Mouse (Mus musculus) A20 (cell line): ENCODE measurements at regions not wholly inside any gene's neighbourhood (a gene's known extent, or its start where the extent isn't known, plus 50 kb on each side); places are given as distances from the start of the nearest gene placed in this dataset.

Experiments
- DNase-seq: peaks from one replicate; pipeline ENCODE4 v3.0.0-alpha.2; 2011; ENCODE audit warnings: low read depth, low spot score

DNA sequence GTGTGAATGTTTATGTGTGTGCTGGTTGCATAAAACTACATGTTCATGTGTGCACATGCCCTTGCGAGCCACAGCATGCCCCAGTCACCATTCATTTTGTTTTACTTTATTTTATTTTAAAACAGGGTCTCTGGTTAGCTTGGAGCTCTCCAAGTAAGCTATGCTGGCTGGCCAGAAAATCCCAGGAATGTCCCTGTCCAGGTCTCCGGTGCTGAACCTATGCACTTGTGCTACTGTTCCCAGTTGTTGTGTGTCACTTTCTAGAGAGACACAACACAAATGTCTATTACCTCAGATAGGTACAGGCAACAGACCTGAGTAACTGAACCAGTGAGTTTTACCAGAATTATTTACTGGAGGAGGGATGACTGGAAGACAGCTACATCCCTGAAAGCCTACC, 530.4 kb upstream of the Castor2 start:
- DNase-seq, result no peak

DNA sequence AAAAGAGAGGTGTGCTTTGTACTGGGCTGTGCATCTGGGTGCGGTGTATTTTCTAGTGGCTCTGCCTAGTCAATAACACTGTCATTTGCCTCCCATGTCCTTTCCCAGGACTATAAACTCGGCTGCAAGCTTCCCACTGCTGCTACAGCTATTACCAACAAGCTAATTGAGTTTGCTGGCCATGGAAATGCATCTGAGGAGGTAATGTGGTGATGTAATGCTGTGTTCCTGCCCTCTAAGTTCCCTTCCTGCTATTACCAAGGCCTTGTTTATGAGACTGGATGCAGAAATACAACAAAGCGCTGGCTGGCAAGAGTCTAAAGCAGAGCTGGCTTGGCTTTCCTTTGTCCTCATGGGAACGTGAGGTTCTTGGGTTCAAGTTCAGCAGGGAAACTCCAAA, 533.0 kb upstream of the Castor2 start:
- no peak for DNase-seq

DNA sequence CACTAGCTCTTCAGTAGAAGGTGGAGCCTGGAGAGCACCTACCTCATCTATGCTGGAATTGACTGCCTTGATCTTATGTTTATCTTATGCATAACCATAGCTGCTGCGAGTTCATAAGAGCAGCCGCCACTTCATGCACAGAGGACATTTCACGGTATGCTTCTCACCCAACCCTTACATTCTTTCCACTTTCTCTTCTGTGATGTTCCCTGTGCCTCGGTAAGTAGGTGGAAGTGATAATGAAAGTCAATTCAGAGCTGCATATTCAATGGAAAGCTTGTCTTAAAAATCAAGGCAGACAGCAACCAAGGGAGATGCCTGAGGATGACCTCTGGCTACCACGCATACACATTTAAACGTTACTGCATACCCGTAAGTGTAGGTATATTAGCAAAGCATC, 548.9 kb upstream of the Castor2 start:
- DNase-seq, result no peak

DNA sequence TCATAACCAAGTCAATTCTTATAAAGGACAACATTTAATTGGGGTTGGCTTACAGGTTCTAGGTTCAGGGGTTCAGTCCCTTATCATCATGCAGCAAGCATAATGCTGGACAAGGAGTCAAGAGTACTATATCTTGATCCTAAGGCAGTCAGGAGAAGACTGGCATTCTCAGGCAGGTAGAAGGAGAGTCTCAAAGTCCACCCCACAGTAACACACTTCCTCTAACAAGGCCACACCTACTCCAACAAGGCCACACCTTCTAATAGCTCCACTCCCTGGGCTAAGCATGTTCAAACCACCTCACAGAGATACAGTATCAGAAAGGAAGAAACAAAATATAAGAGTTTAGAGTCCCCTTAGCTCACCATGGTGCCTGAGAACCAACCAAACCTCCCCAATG, 557.3 kb upstream of the Castor2 start:
- DNase-seq, result no peak

DNA sequence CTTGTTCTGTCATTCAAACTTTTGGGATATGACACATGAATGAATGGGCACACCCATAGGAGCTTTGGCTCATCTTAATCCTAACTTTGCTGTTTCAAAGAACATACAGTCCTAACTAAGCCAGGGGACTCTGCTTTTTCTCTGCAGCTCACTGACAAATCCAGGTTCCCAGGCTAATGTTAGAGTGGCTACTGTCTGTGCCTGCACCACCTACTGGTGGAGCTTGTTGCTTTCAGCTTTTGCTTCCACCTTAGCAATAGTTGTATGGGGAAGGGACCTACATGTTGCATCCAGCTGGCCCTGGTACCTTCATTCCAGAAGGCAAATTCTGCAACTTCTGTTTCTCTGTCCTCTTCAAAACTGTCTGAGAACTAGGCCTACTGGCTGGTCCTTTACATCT, 566.8 kb upstream of the Castor2 start:
- no peak for DNase-seq

DNA sequence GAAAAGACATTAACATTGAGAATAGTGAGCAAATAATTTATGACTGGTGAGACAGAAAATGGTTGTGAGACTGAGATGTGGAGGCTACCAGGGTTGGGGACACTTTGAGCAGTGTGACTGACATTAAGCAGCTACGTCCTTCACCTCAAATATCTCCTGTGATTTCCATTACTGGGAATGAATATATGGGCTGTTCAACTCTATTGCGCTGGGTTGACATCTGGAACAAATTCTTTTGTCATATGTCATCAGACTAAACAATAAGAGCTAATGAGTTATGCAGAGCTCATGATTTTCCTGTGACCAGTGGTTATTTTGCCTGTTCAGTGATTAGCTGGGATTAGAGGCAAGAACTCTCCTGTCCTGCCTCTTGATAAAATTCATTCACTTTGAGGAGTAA, 593.9 kb upstream of the Castor2 start:
- no peak for DNase-seq

DNA sequence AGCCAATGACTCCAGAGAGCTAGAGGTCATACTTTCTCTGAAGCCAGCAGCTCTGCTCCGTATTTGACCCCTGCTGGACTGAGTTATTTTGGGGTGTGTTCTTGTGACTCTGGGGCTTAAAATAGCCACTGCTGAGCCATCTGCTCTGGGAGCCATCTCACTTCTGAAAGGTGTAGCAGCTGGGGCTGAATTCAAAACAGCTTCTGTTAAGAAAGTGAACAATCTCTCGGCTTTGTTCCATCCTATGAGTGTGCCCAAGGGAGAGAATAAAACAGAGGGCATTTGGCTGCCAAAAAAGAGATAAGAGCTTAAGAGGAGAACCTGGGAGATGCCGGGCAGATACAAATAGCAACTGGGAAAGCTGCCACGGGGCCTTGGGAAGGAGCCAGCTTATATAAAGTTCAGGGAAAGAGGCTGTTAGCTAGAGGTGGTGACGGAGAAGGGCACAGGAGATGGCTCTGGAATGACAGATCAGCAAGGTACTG, 611.7 kb upstream of the Castor2 start:
- DNase-seq, result no peak

DNA sequence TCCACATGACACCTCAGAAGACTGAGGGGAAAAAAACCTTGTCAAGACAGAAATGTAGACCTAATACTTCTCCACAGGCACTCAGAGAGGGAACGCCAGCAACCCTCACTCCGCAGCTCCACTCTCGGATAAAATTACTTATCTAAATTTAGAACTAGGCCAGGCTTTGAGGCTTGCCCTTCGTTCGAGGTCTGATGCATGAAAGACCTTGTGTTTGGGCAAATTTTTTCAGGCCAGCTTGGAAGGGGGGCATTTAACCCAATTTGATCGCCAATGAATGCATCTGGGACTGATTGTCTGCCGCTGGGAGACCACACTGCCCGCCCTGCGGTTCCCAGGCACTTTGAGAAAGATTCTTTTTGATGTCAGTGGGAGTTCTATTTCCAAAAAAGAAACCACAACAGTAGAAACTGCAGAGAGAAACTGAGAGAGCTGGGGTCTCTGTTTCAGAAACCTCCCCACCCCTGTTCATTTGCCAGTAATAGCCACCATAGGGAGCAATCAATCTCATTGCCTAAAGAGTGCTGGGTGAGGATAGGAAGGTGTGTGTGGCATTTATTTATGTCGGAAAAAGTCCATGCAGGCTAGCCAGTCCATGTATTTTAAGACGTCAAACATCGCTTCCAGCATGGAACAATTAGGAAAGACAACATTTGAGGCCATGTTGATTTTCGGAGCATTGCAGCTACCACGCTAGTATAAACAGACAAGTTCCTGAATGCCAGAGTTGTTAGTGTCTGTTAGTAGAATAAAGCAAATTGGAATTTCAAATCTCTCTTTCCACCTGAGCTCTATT, 617.0 kb upstream of the Castor2 start:
- no peak for DNase-seq

DNA sequence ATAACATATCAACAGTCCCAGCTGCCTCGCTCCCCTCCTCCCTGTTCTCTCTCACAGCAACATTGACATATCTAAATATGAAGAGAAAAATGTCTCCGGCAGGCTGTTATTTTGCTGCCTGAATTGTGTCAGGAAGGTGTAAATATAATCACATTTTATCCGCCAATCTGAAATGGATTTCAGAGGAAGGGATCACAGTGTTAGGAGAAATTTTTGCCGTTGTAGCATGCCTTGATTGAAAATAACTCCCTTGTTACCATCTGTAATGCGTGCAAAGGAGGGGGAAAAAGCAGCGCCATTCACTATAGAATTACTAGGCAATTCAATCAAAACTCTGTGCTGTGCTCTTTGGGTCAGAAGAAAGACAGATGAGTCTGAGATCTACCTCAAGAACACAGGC, 620.3 kb upstream of the Castor2 start:
- no peak for DNase-seq

DNA sequence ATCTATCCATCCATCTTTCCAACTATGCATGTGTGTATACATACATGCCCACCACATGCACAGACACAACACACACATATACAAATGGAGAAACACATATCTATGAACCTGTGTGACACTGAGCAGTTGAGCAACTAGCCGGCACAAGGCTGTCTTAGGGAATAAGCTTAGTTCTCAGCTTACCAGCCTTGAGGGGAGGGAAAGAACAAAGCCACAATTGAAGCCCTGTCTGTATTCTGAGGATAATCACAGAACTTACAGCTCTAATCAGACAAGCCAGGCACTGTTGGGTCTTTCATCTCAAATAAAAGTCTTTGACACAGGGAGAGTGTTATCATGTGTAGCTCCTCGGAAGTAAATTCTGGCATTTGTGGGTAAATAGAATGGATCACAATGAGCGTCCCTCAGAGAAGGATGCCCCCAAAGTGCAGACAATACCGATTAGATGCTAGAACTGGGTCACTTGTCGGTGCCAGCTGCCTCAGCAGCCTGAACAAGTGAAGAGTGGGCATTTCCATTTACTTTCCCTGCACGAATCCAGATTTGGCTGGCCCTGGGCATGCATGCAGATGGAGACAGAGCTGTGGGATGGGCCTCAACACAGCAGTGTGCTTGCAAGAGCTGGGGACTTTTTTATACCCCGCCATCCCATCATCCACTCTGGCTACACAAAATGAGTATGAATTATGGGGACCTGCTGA, 646.0 kb upstream of the Castor2 start:
- DNase-seq, result no peak

DNA sequence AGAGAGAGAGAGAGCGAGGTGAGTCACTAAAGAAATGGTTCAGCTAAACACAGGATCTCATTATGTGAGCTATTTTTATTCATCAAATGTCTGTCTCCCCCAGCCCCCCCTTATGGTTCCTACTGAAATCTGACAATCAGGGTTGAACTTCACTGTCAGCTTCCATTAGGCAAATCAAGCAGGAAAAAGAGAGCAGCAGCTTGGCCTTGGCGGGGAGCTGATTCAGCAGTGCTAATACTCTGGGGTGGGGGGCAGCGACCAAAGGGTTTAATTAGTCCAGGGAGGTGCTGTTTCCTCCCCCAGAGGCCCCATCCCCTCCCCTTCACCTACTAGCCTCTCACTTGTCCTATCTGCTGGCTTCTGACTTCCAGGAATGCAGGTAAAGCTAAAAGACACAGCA, 649.6 kb upstream of the Castor2 start:
- DNase-seq, result no peak

DNA sequence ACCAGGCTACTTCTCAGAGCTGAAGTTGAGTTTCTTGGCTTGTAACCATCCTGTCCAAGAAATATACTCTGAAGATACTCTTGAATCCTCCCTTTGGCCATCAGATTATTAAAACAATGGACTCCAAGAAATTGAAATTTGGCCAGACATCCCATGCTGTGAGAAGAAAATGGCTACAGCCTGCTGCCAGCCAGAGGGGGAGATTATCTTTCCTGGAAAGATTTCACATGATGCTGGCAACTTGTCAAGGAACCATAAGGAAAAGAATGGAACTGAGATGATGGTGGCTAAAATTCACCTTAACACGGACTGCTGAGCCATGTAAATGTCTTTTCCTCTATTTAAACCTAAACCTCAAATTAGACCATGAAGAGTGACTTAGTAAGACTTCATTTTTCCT, 698.7 kb upstream of the Castor2 start:
- no peak for DNase-seq

DNA sequence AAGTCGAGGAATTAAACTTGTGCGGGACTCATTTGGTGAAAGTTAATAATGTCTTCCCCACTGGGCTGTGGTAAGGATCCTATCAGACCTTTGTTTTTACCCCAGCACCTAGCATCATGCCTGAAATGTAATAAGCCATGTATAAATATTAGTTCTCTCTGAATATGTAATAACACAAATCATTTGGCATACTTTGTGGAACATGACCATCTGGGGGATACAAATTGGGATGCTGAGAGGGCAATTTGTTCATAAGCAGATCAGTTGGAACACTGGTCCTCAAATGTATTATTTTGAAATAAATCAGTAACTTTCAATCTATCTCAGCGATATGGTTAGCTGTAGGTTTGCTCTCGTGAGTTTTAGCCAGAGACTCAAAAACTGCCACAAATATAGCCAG, 709.6 kb upstream of the Castor2 start:
- no peak for DNase-seq

DNA sequence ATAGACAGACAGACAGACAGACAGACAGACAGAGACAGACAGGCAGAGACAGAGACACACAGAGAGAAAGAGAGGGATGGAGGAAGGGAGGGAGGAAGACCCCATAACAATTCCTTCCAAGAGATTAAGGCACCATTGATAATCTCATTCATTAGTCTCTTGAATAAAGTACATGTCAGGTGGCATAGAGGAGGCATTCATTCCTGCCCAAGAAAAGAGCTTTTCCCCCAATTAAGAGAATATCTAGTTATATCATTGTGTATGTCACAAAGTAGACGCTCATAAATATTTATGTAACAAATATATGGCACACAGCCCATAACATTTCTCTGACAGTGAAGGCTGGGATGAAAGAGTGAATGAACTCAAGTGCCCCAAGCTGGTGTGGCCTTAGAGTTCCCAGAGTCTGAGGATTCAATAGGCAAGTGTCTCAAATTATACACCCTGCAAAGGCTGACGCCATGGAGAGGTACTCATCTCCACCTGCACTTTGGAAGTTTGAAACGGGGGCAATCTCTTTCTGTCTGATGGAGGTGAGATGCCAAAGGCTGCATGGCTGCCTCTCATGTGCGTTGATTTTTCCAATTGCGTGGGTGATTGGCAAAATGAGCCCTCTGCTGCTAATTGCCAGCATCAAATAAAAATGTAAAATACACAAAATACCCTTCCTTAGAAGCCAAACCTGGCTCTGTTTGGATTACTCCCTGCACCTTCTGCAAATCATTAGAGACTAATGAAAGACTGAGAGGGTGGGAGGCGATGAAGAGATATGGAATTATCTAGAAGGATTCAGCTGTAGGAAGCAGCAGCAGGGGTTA, 710.3 kb upstream of the Castor2 start:
- no peak for DNase-seq

DNA sequence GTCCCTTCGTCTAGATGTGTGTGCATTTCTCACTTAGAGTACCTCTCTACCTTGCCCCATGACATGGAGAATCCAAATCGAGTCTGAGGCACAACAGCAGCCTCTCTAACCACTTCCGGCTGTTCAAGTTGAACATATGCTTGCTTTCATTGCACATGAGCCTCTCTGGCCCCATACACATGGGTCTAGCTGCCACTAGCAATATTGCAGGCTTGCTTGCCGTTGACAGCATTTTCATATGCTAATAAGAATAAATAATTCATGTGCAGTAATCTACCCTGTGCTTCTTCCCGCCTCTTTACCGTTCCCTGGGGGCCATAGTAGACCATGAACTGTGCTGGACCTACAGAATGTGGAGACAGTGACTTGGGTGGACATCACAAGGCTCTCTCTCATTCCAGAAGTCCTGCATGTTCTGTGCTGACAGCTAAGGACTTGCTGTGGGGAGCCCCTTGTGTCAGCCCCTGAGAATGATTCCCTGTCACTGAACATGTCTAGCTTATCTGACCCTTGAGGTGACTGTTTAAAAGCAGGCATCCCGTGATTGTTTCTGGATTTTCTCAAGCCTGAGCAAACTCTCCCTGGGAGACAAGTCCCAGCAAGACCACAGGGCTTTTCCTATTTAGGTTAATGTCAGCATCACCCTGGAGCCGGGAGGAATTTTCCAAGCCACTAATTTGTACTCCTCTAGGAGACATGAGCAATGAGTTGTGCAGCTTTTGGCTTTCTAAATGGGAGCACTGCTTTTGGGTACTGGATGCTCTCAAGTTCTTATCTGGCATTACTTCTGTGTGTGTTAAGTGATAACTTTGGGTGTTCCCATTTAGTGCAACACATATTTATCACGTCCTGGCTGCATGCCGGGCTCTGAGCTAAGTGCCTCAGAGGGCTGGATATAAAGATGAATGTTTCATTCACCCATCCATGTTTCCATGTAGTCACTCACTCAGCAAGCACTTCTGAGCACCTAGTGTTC, 713.8 kb upstream of the Castor2 start:
- no peak for DNase-seq

DNA sequence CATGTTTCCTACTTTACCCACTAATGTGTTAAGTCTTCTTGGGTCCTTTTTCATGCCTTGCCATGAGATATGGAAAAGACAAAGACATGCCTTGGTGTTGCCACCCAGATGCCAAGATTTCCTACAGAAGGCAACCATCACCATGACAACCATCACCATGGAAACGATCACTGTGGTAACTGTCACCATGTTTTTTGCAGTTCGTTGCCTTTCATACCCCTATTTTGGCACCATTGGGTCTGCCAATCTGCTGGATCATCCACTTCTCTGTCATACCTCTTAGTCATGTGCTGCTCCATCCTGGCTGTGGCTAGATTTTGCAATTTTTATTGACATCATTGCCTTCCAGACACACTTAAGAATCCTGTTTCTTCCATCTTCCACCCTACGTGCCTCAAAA, 733.7 kb upstream of the Castor2 start:
- DNase-seq, result no peak

DNA sequence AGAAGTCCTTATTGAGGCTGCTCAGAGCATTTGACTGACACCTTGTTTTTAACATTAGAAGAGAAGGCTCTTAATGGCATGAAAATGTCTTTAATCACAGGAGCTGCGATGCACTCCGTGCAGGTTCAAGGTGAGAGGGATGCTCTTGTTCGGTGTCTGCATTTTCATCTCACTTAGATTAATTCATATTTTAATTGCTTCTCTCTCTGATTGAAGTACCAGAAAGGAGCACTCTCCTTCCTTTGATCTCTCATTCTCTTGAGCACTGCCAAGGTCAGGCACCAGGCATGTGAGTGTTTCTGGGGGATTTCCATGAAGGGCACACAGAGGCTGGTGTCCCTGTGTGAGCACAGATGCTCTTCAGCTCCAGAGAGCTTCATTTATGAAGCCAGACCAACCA, 752.0 kb upstream of the Castor2 start:
- no peak for DNase-seq

DNA sequence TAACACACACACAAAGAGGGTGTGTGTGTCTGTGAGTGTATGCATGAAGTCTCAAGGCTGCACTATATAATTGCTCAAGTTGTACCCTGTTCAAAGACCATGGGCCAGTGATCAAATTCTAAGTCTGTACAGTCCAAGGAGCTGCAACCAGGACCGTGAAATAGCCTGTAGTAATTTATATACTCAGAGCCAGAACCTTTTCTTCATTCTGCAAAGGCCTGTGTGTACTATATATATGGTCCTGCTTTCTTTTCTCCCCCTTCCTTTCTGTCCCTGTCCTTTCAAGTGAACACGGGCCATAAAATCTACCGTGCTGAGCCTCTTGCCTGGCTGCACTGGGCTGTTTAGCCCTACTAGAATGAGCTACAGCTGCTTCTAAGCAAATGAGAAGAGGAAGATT, 757.5 kb upstream of the Castor2 start:
- no peak for DNase-seq

DNA sequence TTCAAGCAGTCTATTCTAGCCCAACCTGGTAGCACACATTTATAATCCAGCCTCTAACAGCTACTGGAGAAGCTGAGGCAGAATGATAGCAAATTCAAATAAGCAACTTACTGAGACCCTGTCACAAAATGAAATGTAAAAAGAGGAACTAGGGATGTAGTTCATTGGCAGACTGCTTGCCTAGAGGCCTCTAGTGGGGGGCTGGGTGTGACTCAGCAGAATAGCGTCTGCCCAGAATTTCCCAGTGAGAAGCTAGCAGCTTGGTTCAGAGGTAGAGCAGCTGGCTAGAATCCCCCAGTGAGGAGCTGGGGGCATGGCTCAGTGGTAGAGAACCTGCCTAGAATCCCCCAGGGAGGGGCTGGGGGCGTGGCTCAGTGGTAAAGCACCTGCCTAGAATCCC, 777.5 kb upstream of the Auts2 start:
- DNase-seq, result no peak

DNA sequence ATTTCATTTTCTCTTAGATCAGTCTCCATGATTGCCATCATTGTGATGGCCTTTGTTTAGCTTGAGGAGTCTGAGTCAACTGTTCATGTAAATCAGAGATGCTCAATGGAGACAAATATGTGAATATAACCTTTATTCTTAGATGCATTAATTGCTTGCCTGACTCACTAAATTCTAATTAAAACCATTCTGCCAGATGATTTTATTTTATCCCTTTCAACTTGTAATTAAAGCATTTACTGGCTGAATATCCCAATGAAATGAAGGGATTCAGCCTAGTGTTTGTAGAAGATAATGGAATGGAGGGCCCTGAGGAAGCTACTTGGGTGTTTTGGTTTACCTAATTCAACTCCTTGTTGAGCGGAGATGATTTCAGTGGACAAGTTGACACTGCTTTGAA, 777.1 kb upstream of the Auts2 start:
- no peak for DNase-seq

DNA sequence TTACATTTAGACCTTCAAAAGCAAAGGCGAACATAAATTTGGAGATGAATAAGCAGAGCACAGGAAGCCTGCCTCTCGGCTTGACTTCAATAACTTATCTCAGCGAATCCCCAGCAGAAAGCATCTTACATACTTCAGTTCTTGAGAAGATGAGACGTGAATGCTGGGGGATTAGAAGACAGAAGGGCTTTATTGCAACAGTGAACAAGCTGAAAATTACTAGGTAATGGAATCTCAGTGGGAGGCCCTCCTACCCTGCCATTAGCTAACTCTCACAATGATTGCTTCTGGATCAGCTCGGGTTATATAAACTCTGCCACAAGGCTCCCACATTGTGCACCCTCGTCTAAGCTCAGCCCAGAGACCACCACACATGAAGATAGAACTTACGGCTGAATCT, 770.9 kb upstream of the Auts2 start:
- DNase-seq, result no peak
